Mouse (Mus musculus) CH12.LX (cell line): ENCODE data around the gene C8g. TPM values are rescaled to one million over a fixed set of nuclear protein-coding genes. Genes with fewer than 3 reads are reported as not detected.

Source experiments
- DNase-seq: peaks from one replicate; pipeline ENCODE4 v3.0.0-alpha.2; 2013; ENCODE audit errors: extremely low read depth
- H3K27ac ChIP-seq: 2 replicates; pipeline ENCODE4 v1.5.1; 2012; ENCODE audit warnings: low read depth, mild to moderate bottlenecking, control low read depth, moderate library complexity; ENCODE audit not compliant: insufficient read depth
- H3K27me3 ChIP-seq: replicated peaks from 2 replicates; pipeline ENCODE3; 2012; ENCODE audit warnings: inconsistent platforms
- H3K36me3 ChIP-seq, 2 experiments: replicated peaks in 1 of 2; 2 replicates each; pipeline versions ENCODE3 to v1.6.1; 2012; ENCODE audit warnings: inconsistent platforms in 1 of 2, low read length in 1 of 2, mild to moderate bottlenecking in 1 of 2, mixed read lengths in 1 of 2, moderate library complexity in 1 of 2; ENCODE audit not compliant: control insufficient read depth in 1 of 2, insufficient read depth in 1 of 2
- H3K4me1 ChIP-seq, 2 experiments: 2 replicates each; pipeline ENCODE4 v1.6.1; 2012; ENCODE audit warnings: inconsistent platforms in 1 of 2, moderate library complexity in 1 of 2; ENCODE audit not compliant: insufficient read depth in 2 of 2, control insufficient read depth in 1 of 2
- H3K4me2 ChIP-seq: 2 replicates; pipeline ENCODE4 v1.6.1; 2012; ENCODE audit warnings: low read depth, mild to moderate bottlenecking, control low read depth; ENCODE audit not compliant: poor library complexity, insufficient read depth, severe bottlenecking
- H3K4me3 ChIP-seq, 3 experiments: fragments of 150-350 bp in 1 of 3; sonication (generic) in 1 of 3; replicated peaks in 1 of 3; 2 replicates each; pipeline versions ENCODE3 to v1.5.1; 2011 to 2012; ENCODE audit warnings: low read depth in 2 of 3, low read length in 2 of 3, mild to moderate bottlenecking in 2 of 3, moderate library complexity in 2 of 3, control low read depth in 1 of 3, improper control_type of control experiment in 1 of 3, inconsistent platforms in 1 of 3, mixed read lengths in 1 of 3; ENCODE audit not compliant: poor library complexity in 1 of 3
- H3K79me2 ChIP-seq: replicated peaks from 2 replicates; pipeline ENCODE4 v1.6.1; 2012; ENCODE audit warnings: mild to moderate bottlenecking, moderate library complexity; ENCODE audit not compliant: control insufficient read depth, poor library complexity, insufficient read depth, severe bottlenecking; ENCODE audit errors: extremely low read depth
- H3K9ac ChIP-seq: 2 replicates; pipeline ENCODE4 v1.6.1; 2012; ENCODE audit warnings: low read depth, mild to moderate bottlenecking, control low read depth, moderate library complexity; ENCODE audit not compliant: insufficient read depth
- H3K9me3 ChIP-seq: replicated peaks from 2 replicates; pipeline ENCODE3; 2012; ENCODE audit warnings: low read length, inconsistent platforms, mixed read lengths
- BHLHE40 ChIP-seq: IDR thresholded peaks from 2 replicates; pipeline ENCODE4 v1.6.1; 2011; ENCODE audit warnings: mild to moderate bottlenecking, low read depth, low read length, improper control_type of control experiment
- CHD1 ChIP-seq: IDR thresholded peaks from 2 replicates; pipeline ENCODE4 v1.6.1; 2012; ENCODE audit warnings: low read depth, low read length, improper control_type of control experiment, inconsistent platforms
- CHD2 ChIP-seq: IDR thresholded peaks from 2 replicates; pipeline ENCODE4 v1.6.1; 2011; ENCODE audit warnings: low read length, improper control_type of control experiment
- E2F4 ChIP-seq: IDR thresholded peaks from 2 replicates; pipeline ENCODE4 v1.6.1; 2011; ENCODE audit warnings: low read depth, low read length, improper control_type of control experiment; ENCODE audit not compliant: insufficient replicate concordance
- ELF1 ChIP-seq: IDR thresholded peaks from 2 replicates; pipeline ENCODE4 v1.6.1; 2014; ENCODE audit warnings: low read depth, mild to moderate bottlenecking, inconsistent platforms, low read length, improper control_type of control experiment
- EP300 ChIP-seq: IDR thresholded peaks from 2 replicates; pipeline ENCODE4 v1.6.1; 2011; ENCODE audit warnings: low read length, improper control_type of control experiment
- ETS1 ChIP-seq: conservative IDR thresholded peaks from 2 replicates; pipeline ENCODE4 v1.6.1; 2012; ENCODE audit warnings: low read depth, mild to moderate bottlenecking, inconsistent platforms, low read length, improper control_type of control experiment, moderate library complexity
- HCFC1 ChIP-seq: IDR thresholded peaks from 2 replicates; pipeline ENCODE4 v1.6.1; 2012; ENCODE audit warnings: low read depth, mild to moderate bottlenecking, inconsistent platforms, low read length, improper control_type of control experiment
- IRF4 ChIP-seq: IDR thresholded peaks from 2 replicates; pipeline ENCODE4 v1.6.1; 2014; ENCODE audit warnings: low read depth, mild to moderate bottlenecking, inconsistent platforms, low read length, improper control_type of control experiment
- MAX ChIP-seq: IDR thresholded peaks from 2 replicates; pipeline ENCODE4 v1.6.1; 2011; ENCODE audit warnings: low read length, improper control_type of control experiment
- MYC ChIP-seq: IDR thresholded peaks from 2 replicates; pipeline ENCODE4 v1.6.1; 2011; ENCODE audit warnings: low read depth, mild to moderate bottlenecking, improper control_type of control experiment, low read length
- NELFE ChIP-seq: IDR thresholded peaks from 2 replicates; pipeline ENCODE4 v1.6.1; 2011; ENCODE audit warnings: low read depth, low read length, improper control_type of control experiment
- RAD21 ChIP-seq: IDR thresholded peaks from 2 replicates; pipeline ENCODE4 v1.6.1; 2011; ENCODE audit warnings: low read depth, mild to moderate bottlenecking, low read length, improper control_type of control experiment, moderate library complexity
- RCOR1 ChIP-seq: conservative IDR thresholded peaks from 2 replicates; pipeline ENCODE4 v1.6.1; 2012; ENCODE audit warnings: low read depth, mild to moderate bottlenecking, inconsistent platforms, low read length, improper control_type of control experiment
- SIN3A ChIP-seq: IDR thresholded peaks from 2 replicates; pipeline ENCODE4 v1.6.1; 2012; ENCODE audit warnings: low read length, improper control_type of control experiment, inconsistent platforms
- TBP ChIP-seq: conservative IDR thresholded peaks from 2 replicates; pipeline ENCODE4 v1.6.1; 2011; ENCODE audit warnings: low read depth, low read length, improper control_type of control experiment
- TCF12 ChIP-seq: IDR thresholded peaks from 2 replicates; pipeline ENCODE4 v1.6.1; 2014; ENCODE audit warnings: low read depth, mild to moderate bottlenecking, inconsistent platforms, low read length, improper control_type of control experiment
- UBTF ChIP-seq: IDR thresholded peaks from 2 replicates; pipeline ENCODE4 v1.6.1; 2012; ENCODE audit warnings: low read depth, mild to moderate bottlenecking, inconsistent platforms, low read length, improper control_type of control experiment, moderate library complexity
- USF1 ChIP-seq: IDR thresholded peaks from 2 replicates; pipeline ENCODE4 v1.6.1; 2014; ENCODE audit warnings: low read depth, mild to moderate bottlenecking, inconsistent platforms, low read length, improper control_type of control experiment
- USF2 ChIP-seq: conservative IDR thresholded peaks from 2 replicates; pipeline ENCODE4 v1.6.1; 2011; ENCODE audit warnings: low read depth, low read length, improper control_type of control experiment
- ZKSCAN1 ChIP-seq: IDR thresholded peaks from 2 replicates; pipeline ENCODE4 v1.6.1; 2012; ENCODE audit warnings: low read depth, inconsistent platforms, low read length, improper control_type of control experiment, borderline replicate concordance
- ZMIZ1 ChIP-seq: IDR thresholded peaks from 2 replicates; pipeline ENCODE4 v1.6.1; 2012; ENCODE audit warnings: low read depth, mild to moderate bottlenecking, inconsistent platforms, low read length, improper control_type of control experiment
- ZNF384 ChIP-seq: IDR thresholded peaks from 2 replicates; pipeline ENCODE4 v1.6.1; 2012; ENCODE audit warnings: low read depth, low read length, improper control_type of control experiment, inconsistent platforms
- dilution Hi-C: fragments of 300-500 bp; cut with MboI; formaldehyde crosslinking; loops from 2 replicates; pipeline ENCODE4 v1.14.3; 2020; ENCODE audit warnings: low sequenced_read_pairs; ENCODE audit not compliant: extremely low pct_unique_long_range_greater_than_20kb, extremely low pct_ligation_motif_present
- in situ Hi-C: fragments of 300-500 bp; cut with MboI; formaldehyde crosslinking; loops from 3 replicates; pipeline ENCODE4 v1.14.3; 2019; ENCODE audit warnings: low sequenced_read_pairs, low pct_ligation_motif_present, low pct_unique_long_range_greater_than_20kb, mixed read lengths
- polyA plus RNA-seq: library from polyadenylated mRNA; unstranded; fragments of >175 nt; gene quantifications from 2 replicates; pipeline ENCODE4 v1.2.1, GENCODE M21; 2012; ENCODE audit warnings: low read depth; ENCODE audit not compliant: insufficient read length
- total RNA-seq, 2 experiments: library from RNA; depleted of rRNA; stranded (reverse); fragments of 300-350 nt in 1 of 2; fragments of >200 nt in 1 of 2; gene quantifications; 2 replicates each; pipeline ENCODE4 v1.2.3; 2012 to 2014

Gene C8g
- total and polyA plus RNA-seq, 3 experiments, result 1.2 to 2.7 (median 1.7) TPM

GRCm38 (mm10) chr2:25482969-25483368 lies 18.6 kb downstream of the C8g start (continued):
- TF ChIP-seq TBP (no peak), USF2 (no peak), RAD21 (peak; percentile 95), ZNF384 (no peak)

- peaks cover 16% of the 10 kb centered on the region for H3K27me3 ChIP-seq
- dilution Hi-C loops (no loop called here), in situ Hi-C loops (no loop called here)
- H3K9me3 ChIP-seq, result peaks cover 9% of the 10 kb centered on the region
- no peak overlapping the region for H3K4me3 ChIP-seq
- H3K27ac ChIP-seq, result no peak overlapping the region
- no peak overlapping the region for H3K4me2 ChIP-seq
- H3K79me2 ChIP-seq, result no peaks in the 10 kb centered on the region
- no peak for DNase-seq
- H3K36me3 ChIP-seq, result no peaks in the 10 kb centered on the region
- TF ChIP-seq TBP (no peak), MYC (no peak), ZMIZ1 (no peak), BHLHE40 (no peak), IRF4 (no peak), ELF1 (no peak), CHD2 (no peak), ZKSCAN1 (no peak), UBTF (no peak), RCOR1 (no peak), CHD1 (no peak), ETS1 (no peak), USF1 (no peak), HCFC1 (no peak)
- H3K4me1 ChIP-seq, result no peaks in the 10 kb centered on the region
- no peak overlapping the region for H3K9ac ChIP-seq
Observed at GRCm38 (mm10) chr2:25480541-25480940, 21.0 kb downstream of the C8g start.

- in situ Hi-C loops, result loop anchor here (5.0 kb wide), 1 partner anchor 47 kb away; no protein-coding TSS in a partner anchor
- H3K27me3 ChIP-seq, result peaks cover 12% of the 10 kb centered on the region
Observed at GRCm38 (mm10) chr2:25479551-25480311, 21.8 kb downstream of the C8g start.

More at GRCm38 (mm10) chr2:25479551-25480311, 21.8 kb downstream of the C8g start:
- Histone ChIP-seq H3K36me3 (no peaks in the 10 kb centered on the region), H3K9ac (no peak overlapping the region), H3K4me3 (no peak overlapping the region), H3K4me1 (no peaks in the 10 kb centered on the region), H3K4me2 (no peak overlapping the region), H3K79me2 (no peaks in the 10 kb centered on the region), H3K27ac (no peak overlapping the region), H3K9me3 (peaks cover 3% of the 10 kb centered on the region)
- no peak for TF ChIP-seq ZMIZ1
- no peak for TF ChIP-seq USF2
- no peak for TF ChIP-seq EP300
- no peak for TF ChIP-seq TCF12
- no peak for TF ChIP-seq SIN3A
- TF ChIP-seq MYC, result no peak
- no peak for TF ChIP-seq ZNF384
- TF ChIP-seq MAX, result no peak
- no peak for TF ChIP-seq E2F4
- TF ChIP-seq ZKSCAN1, result no peak
- no peak for TF ChIP-seq BHLHE40
- no peak for TF ChIP-seq NELFE
- no peak for TF ChIP-seq CHD2
- dilution Hi-C loops, result no loop called here
- no peak for DNase-seq
